Mouse (Mus musculus) right cerebral cortex, adult 18-20 months (tissue): Measurements from ENCODE around the gene Ccnyl1.

Source experiments
- DNase-seq: peaks from one replicate; pipeline ENCODE4 v3.0.0; 2022; ENCODE audit warnings: mixed read lengths

Gene Ccnyl1

DNA sequence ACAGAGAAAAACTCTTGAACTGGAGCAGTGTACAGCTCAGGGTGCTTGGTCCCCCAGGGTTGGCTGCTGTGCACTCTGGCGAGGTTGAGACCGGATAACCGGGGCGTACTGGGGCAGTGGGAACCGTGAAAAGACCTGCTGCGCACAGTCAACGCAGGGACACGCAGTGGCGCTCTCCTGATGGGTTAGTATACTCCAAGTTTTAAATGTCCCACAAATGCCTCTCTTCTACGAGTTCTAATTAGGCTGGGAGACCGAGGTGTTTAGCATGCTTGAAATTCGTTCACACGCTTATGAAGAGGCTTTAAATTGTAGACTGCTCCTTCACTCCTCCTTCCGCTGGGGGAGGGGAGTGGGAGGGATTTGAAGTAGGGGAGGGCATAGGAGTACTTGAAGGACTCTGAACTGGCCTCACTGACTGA, 48.4 kb downstream of the Ccnyl1 start:
- no peak for DNase-seq

DNA sequence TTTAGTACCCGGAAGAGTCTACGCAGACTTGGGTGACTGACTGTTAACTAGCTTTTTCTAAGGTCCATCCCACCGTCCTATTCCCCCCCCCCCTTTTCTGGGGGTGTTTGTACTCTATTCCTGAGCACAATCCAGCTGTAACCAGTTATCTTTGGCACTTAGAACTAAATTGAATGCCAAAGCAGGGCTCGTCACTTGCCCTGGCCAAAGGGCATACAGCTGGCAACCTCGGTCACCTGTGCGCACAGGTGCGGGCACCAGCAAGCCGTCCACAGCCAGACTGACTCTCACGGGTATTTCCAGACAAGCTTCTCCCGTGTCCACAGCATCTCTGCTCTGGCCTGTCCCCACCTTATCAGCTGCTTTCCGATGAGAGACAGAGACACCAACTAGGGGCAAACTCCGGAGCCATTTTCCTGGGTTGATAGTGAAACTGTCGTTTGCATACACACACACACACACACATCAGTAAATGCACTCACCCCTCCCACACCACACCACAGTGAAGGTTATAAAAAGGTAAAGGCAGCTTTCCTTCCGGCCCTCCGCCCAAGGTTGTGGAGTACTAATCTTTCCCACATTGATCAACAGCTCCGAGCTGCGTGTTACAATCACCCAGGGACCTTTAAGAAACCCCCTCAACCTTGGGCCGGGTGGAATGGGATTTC, 52.6 kb downstream of the Ccnyl1 start:
- no peak for DNase-seq

DNA sequence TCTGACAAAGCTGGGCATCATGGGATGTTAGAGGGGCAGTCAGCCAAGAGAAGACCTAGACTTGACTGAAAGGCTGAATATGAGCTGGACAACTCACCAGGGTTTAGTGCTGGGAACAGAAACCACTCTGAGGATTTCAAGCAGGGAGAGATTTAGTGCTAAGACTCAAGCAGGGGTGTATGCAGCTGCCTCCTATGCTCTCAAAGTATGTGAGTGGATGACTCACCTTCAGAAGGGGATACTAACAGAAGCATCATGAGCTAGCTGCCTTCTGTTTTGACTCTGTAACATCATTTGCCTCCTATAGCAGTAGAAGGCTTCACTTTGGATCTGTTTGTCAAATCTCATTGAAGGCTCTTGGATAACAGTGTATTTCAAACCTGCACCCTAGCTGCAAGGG, 54.4 kb downstream of the Ccnyl1 start:
- DNase-seq, result no peak

DNA sequence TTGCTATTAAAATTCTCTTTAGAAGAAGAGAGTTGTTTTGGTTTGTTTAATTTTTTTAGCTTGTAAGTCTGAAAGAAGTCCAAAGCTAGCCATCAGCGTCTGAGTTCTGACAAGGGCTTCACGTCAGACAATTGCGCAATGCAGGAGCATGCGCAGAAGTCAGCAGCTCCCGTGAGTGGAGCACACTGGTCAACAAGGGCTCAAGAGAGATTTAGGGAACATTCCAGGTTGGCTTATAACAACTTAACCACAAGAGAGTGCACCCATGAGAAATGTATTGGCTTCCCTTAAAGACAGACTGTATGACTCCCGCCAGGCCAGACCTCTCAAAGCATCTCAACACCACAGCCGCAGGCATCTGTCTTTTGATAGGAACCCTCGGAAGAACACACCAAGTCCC, 62.9 kb downstream of the Ccnyl1 start:
- no peak for DNase-seq

DNA sequence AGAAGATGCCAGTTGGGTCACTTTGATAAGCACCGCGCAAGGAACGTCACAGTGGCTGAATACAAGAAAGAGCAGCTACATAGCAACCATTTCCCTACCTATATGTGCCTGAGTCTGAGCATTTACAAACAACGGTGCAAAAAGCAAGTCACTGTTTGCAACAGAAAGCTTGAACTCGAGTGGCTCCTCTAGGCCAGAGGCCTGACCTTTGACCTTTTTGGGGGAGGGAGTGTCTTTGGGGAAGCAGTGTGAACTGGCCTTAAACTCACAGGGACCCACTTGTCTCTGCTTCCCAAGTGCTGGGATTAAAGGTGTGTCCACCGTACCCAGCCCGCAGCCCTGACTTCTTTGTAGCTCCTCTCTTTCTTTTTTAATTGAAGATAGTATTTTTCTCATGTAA, 63.4 kb downstream of the Ccnyl1 start:
- no peak for DNase-seq

DNA sequence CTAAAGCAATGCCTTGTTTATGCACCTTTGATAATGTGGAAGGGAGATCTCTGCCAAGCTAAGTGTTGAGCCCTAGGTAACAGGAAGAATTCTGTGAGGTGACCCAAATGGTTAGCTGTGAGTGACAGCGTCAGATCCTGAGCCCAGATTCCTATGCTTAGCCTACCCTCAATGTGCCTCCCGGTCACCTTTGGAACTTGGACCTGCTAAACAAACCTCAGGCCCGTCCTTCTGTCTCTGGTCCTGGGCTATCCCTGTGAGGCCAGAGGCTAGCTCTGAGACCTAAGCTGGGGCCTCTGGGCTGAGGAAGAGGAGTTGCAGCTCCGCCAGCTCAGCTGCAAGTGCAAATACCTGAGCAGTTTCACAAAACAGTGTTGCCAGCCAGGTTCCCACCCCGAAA, 64.4 kb downstream of the Ccnyl1 start:
- no peak for DNase-seq

DNA sequence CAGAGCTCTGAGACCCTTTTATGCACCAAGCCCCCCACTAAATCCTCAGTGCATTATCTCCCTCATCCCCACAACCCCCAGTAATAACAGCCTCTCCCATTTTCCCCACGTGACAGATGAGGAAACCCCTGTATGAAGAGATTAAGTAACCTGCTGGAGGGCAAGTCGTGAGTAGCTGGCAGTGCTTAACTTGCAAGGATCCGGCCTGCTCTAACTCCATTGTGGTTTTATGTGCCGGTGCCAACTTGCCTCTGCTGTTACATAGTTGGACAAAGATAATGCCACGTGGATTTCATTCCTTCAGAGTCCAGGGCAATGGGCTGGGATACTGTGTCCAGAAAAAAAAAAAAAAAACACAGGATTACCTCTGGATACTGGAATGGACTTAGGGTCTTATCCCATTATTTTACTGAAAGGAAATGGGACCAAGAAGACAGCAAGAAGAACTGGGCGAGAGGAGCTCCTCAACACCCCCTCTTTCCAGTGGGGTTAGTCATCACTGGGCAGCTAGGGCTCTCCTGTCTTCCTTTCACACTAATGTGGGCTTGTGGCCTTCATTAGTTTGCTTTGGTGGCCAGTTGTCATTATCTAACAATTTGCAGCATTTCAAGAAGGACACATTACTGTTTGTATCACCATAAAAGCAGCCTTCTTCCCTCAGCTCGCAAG, 65.8 kb downstream of the Ccnyl1 start:
- DNase-seq, result no peak

DNA sequence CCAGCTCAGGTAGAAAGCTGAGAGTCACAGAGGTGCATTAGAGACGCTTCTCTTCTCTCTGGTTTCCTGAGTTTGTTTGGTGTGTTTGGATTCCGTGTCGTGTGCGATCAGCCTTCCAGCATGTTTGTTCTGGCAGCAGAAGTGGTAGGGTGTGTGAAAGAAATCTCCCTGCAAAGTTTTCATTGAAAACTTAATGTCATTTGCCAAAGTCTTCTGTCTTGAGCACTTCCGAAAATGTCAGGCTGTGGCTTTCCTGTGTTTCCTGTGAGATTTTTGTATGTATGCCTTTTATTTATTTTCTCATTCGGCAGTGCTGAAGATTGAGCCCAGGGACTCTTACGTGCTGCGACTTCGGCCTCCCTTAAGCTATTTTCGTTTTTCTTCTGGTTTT, 66.4 kb downstream of the Ccnyl1 start:
- DNase-seq, result no peak

DNA sequence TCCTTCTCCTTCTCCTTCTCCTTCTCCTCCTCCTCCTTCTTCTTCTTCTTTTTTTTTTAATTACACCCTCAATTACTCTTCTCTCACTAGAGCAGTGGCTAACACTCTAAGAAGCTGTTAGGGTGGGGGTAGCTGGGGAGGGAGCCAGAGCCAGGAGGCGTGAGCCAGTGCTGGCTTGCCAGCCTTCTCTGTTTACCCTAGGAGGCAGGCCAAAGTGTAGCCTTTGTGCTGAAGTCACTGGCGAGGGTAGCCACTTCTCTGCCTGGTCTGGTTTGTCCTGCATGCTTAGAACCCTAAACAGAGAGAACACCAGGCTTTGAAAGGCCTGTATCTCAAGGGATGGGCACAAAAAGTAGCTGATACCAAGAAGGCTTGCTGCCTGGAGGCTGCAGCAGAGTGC, 67.0 kb downstream of the Ccnyl1 start:
- DNase-seq, result no peak

DNA sequence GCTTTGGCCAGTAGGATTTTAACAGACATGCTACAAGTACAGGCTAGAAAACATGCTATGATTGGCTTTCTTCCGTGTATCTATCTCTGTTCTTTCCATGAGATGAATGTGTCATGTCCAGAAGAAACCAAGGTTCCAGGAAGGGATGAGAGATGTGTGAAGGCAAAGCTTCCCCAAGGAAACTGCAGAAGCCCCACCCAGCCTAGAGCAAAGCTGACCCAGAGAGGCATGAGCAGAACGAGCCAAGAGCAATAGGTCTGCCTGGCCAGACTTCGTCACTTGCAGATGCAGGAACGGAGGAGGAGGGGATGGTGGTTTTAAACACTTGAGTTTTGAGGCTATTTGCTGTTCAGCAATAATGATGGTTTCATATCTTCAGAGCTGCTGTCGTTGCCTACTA, 67.5 kb downstream of the Ccnyl1 start:
- no peak for DNase-seq

DNA sequence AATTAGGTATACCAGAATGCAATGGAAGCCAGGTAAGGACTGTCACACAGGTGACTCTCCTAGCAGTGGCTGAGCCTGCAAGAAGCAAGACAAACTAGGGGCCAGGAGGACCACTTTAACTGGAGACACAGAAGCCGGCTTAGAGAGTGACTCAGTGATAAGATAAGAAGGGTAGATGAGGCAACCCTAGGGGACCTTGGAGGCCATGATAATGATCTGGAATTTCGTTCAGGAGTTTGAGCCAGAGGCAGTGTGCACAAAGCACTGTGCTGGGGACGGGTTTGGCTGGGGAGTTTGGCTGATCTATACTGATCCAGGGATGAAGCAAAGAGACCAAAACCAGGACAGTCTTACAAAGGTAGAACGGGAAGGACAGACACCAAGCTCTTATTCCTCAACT, 71.4 kb downstream of the Ccnyl1 start:
- DNase-seq, result no peak

DNA sequence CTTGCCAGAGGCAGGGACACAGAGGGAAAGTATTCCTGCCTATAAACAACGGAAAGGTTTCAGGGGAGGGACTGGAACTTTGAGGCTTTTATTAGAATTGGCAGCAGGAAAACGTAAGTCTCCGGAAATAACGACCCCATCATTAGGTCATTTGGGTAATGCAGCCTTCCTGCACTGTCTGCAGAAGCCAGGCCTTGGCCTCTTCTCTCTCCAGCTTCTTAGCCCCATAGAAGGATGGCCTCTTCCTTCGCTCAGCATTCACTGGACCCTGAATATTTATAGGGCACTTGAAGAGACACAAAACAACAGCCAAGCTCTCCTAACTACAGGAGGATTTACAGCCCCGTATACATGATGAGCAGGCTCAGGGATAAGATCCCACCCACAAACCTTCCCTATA, 79.9 kb downstream of the Ccnyl1 start:
- no peak for DNase-seq

DNA sequence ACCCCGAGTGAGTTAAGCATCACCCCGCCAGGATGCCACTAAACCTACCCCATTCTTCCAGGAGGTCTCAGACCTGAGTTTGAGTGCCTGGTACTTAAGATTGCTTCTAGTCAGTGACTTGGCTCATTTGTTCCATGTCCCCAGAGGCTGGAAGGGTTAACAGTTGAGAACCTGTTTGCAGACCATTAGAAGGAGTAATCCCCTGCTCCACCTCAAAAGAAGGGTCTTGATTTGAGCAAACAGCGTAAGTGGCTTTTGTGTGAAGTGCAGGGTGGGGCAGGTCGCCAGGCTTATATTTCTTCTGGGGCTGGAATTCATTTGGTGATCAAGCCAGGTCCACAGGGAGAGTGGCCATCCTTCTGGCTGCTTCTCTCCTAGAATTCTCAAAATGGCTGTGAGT, 83.0 kb downstream of the Ccnyl1 start:
- no peak for DNase-seq
